Mouse (Mus musculus): ENCODE results near the gene Rpa1. TPM values are rescaled to one million over a fixed set of nuclear protein-coding genes. Genes with fewer than 3 reads are reported as not detected.
"Not testable (repeated sequence)": the region's sequence is repeated elsewhere in the genome, so short reads cannot be mapped to it uniquely, and the experiment has no call there.

Gene Rpa1
- polyA plus RNA-seq, 1 experiment = 10.0 TPM

DNA sequence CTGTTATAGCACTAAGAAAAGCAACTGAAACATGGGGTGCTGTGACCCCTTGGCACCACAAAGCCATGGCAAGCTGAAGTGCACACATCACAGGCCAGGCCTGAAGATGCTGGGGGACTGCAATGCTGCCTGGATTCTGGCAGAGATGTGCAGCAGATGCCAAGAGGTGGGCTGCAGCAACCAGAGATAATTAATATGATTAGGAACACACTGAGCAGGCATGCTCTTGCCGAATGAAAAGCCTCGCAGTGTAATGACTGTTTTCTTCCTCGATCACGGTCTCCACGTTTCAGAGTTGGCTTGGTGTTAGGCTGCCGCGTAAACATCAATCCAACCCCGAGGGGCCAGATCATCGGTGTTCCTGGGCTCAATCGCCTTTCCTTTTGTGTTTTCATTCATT is 48.3 kb downstream of the Rpa1 start:
- TF ChIP-seq FLI1 (IDR thresholded peaks at IDR 0.05; ENCODE audit: low read length) (no peak), GATA1 (IDR thresholded peaks at IDR 0.05; ENCODE audit: borderline replicate concordance, low read length) (no peak)
- no peak overlapping the region for H3K4me3 ChIP-seq (replicated peaks)
- peaks cover 56% of the 10 kb centered on the region for H3K36me3 ChIP-seq (replicated peaks; ENCODE audit: low read length)
- peaks cover 33% of the 10 kb centered on the region for H3K4me1 ChIP-seq
- no peaks in the 10 kb centered on the region for H3K9me3 ChIP-seq
- H3K27me3 ChIP-seq (replicated peaks) = no peaks in the 10 kb centered on the region

DNA sequence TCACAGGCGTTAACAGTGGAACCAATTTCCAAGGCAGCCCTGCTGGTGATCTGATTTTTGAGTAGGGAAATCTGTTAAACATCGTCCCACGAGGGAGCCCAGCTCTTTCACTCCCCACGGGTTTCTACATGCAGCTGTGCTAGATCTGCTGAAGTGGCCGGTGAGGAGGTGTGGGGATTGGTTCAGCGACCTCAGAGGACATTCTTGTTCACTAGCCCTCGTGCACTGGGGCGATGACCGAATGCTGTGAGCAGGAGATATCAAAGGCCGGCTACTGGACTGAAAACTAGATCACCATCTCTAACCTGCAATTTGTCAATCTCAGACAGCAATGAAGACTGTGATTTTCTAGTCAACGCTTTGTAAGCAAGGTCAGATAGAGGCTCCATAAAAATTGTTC is 49.6 kb downstream of the Rpa1 start:
- peaks cover 46% of the 10 kb centered on the region for H3K36me3 ChIP-seq (replicated peaks; ENCODE audit: low read length)
- H3K4me3 ChIP-seq (replicated peaks) = no peak overlapping the region
- no peaks in the 10 kb centered on the region for H3K9me3 ChIP-seq
- H3K27me3 ChIP-seq (replicated peaks) = peaks cover 7% of the 10 kb centered on the region
- TF ChIP-seq FLI1 (IDR thresholded peaks at IDR 0.05; ENCODE audit: low read length) = no peak
- TF ChIP-seq GATA1 (IDR thresholded peaks at IDR 0.05; ENCODE audit: borderline replicate concordance, low read length) = no peak
- H3K4me1 ChIP-seq = peaks cover 39% of the 10 kb centered on the region

DNA sequence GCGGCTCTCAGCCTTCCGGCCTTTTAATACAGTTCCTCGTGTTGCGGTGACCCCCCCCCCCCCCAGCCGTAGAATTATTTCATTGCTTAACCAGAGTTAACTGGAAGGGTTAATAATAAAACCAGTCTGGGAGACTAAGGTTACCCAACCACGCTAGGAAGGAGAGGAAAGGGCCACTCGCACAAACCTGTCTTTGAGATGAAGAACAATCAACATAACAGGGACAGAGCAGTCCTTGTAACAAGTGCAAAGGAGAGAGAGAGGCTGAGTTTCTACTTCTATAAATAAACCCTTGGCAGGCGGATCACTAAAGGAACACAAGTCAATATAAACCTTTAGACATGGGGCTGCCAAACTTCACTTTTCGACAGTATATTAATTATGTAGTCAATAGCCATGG is 50.5 kb downstream of the Rpa1 start:
- peaks cover 30% of the 10 kb centered on the region for H3K4me1 ChIP-seq

DNA sequence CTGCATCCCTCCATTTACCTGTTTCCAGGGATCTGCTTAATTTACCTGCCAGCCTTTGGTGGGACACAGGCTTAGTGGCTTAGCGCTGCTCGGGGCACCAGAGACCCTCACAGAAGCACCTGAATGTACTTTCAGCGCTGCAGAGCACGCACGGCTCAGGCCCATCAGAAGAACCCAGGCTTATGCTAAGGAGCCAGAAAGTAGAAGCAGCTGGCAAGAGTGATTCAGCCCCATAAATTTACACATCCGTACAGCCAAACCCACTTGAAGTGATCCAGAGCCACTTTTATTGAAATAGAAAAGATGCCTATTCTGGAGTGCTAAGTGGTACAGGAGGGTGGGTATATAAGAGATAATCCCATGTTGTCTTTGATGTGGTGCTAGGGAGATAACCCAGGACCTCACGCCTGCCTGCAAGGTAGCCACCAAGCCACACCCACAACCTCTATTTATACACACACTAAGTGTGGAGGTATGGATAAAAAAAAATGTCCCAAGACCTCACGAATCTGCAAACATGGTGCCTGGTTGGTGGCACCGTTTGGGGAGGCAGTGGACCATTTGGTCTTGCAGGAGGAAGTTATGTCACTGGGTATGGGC is 51.6 kb downstream of the Rpa1 start:
- peaks cover 28% of the 10 kb centered on the region for H3K4me1 ChIP-seq
- H3K36me3 ChIP-seq (replicated peaks; ENCODE audit: low read length) = peaks cover 27% of the 10 kb centered on the region
- TF ChIP-seq GATA1 (IDR thresholded peaks at IDR 0.05; ENCODE audit: borderline replicate concordance, low read length) = no peak
- TF ChIP-seq FLI1 (IDR thresholded peaks at IDR 0.05; ENCODE audit: low read length) = no peak
- no peaks in the 10 kb centered on the region for H3K9me3 ChIP-seq
- peaks cover 23% of the 10 kb centered on the region for H3K27me3 ChIP-seq (replicated peaks)
- no peak overlapping the region for H3K4me3 ChIP-seq (replicated peaks)

More for the DNA sequence above, 50.5 kb downstream of the Rpa1 start:
- Histone ChIP-seq H3K4me3 (replicated peaks) (no peak overlapping the region), H3K36me3 (replicated peaks; ENCODE audit: low read length) (peaks cover 38% of the 10 kb centered on the region), H3K9me3 (no peaks in the 10 kb centered on the region), H3K27me3 (replicated peaks) (peaks cover 12% of the 10 kb centered on the region)
- TF ChIP-seq FLI1 (IDR thresholded peaks at IDR 0.05; ENCODE audit: low read length) (no peak), GATA1 (IDR thresholded peaks at IDR 0.05; ENCODE audit: borderline replicate concordance, low read length) (no peak)

DNA sequence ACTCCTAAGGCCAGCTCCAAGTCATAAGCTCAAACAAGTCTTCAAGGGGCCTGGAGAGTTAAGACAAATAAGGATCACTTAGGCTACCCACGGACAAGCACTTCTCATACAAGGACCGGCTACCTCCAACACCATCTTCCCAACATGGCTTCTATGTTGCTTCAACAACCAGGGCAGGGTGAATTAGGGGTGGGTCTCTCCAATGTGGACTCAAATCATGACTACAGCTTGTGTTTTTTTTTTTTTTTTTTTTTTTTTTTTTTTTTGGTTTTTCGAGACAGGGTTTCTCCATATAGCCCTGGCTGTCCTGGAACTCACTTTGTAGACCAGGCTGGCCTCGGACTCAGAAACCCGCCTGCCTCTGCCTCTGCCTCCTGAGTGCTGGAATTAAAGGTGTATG is 52.6 kb downstream of the Rpa1 start:
- Histone ChIP-seq H3K36me3 (replicated peaks; ENCODE audit: low read length) (peaks cover 17% of the 10 kb centered on the region), H3K4me1 (peaks cover 19% of the 10 kb centered on the region), H3K27me3 (replicated peaks) (peaks cover 25% of the 10 kb centered on the region)
- not testable (repeated sequence) for H3K4me3 ChIP-seq (replicated peaks); H3K9me3 ChIP-seq

DNA sequence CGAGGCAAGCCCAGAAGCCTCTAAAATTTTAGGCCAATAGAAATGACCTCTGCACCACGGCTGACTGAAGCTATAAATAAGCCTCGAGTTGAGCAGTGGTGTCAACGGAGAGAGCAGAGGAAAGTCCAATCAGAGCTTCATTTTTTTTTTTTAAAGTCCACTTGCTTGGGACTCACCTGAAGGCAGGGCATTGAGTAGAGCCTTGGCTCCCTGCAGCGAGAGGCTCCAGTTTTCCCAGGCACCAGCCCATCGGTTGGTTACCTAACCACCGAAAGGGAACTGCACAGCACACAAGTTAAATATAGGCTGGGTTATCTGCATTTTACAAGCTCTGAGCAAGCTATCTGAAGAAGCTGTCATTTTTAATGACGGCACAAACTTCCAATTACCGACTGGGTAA is 53.3 kb downstream of the Rpa1 start:
- Histone ChIP-seq H3K27me3 (replicated peaks) (peaks cover 25% of the 10 kb centered on the region), H3K4me1 (peaks cover 19% of the 10 kb centered on the region), H3K36me3 (replicated peaks; ENCODE audit: low read length) (peaks cover 11% of the 10 kb centered on the region), H3K9me3 (no peaks in the 10 kb centered on the region), H3K4me3 (replicated peaks) (no peak overlapping the region)
- TF ChIP-seq GATA1 (IDR thresholded peaks at IDR 0.05; ENCODE audit: borderline replicate concordance, low read length) (no peak), FLI1 (IDR thresholded peaks at IDR 0.05; ENCODE audit: low read length) (no peak)

DNA sequence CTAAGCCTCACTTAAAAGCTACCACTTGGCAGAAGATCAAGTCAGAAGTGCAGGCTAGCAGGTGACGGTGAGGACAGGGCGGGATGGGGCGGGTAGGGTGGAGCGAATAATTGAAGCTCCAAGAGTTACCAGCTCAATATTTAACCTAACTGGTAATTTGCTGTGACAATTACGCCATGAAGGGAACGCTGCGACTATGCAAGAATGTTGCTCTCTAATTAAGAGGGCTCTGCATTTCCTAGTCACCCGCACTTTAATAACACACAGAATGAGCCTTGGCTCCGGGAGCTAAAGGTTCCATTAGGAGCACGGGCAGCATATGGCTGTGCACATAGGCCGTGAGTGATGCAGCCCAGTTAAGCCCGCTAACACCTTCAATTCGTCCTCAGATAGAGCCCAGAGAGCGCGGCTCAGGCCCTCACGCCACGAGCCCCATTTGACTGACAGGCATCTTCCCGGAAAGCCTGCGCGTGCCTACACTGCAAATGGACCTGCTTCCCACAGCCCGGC is 54.2 kb downstream of the Rpa1 start:
- no peaks in the 10 kb centered on the region for H3K9me3 ChIP-seq
- peaks cover 17% of the 10 kb centered on the region for H3K4me1 ChIP-seq
- TF ChIP-seq GATA1 (IDR thresholded peaks at IDR 0.05; ENCODE audit: borderline replicate concordance, low read length) (no peak), FLI1 (IDR thresholded peaks at IDR 0.05; ENCODE audit: low read length) (no peak)

DNA sequence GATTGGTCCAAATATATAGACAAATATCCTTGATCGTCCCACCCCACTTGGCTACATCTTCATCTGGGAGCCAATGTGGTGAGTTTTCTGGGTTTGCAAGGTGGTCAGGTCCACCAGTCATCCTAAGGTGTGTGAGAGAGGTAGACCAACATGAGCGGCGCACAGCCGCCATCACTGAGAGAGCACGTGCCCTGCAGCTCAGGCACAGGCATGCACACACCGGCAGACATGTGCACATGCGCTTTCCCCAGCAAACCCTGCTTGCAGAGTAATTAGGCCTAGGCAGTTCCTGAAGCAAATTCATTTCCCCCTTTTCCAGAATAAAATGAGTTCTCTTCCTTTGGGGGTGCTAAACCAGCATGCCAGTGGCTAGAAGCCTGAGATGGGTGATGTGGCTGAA is 55.8 kb downstream of the Rpa1 start:
- H3K4me3 ChIP-seq (replicated peaks) = peak overlapping the region; percentile 21
- H3K4me1 ChIP-seq = peaks cover 17% of the 10 kb centered on the region
- peaks cover 41% of the 10 kb centered on the region for H3K27me3 ChIP-seq (replicated peaks)
- no peaks in the 10 kb centered on the region for H3K9me3 ChIP-seq
- no peak for TF ChIP-seq GATA1 (IDR thresholded peaks at IDR 0.05; ENCODE audit: borderline replicate concordance, low read length)
- TF ChIP-seq FLI1 (IDR thresholded peaks at IDR 0.05; ENCODE audit: low read length) = no peak
- H3K36me3 ChIP-seq (replicated peaks; ENCODE audit: low read length) = no peaks in the 10 kb centered on the region

More for the DNA sequence above, 54.2 kb downstream of the Rpa1 start:
- peaks cover 29% of the 10 kb centered on the region for H3K27me3 ChIP-seq (replicated peaks)
- H3K4me3 ChIP-seq (replicated peaks) = no peak overlapping the region
- H3K36me3 ChIP-seq (replicated peaks; ENCODE audit: low read length) = peaks cover 1% of the 10 kb centered on the region

DNA sequence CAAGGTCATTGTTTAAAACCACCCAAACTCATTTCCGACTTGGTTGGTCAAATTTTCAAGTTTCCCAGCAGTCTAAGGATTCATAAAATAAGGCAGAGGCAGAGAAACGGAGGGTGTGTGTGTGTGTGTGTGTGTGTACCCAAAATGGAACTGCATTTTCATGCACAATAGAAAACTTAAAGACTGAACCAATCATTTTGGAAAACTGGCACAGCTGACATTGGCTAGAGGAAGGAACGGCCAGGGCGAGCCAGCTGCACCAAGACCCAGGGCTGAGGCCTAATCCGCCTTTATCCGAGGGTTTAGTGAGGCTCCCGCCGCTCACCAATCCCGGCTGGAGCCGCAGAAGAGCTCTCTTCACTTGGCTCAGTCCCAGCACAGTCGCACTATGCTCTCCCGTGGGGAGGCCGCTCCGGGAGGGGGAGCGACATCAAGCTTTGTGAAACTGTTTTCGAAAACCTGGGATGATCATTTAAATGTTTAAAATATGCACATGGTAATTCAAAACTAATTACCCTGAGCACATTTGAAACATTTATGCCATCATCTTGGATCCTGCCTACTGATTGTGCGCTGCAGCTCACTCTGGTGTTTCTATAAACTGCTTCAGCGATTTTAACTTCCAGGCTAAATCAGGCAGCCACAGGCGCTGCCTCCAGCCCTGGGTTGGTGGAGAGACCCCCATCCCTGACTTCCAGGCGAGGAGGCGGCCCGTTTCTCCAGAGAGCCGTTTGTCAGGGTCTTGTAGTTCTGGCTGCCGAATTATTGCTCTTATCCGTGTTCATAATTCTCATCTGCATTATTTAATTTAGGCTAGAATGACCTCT is 56.5 kb downstream of the Rpa1 start:
- TF ChIP-seq FLI1 (IDR thresholded peaks at IDR 0.05; ENCODE audit: low read length) = no peak
- no peak for TF ChIP-seq GATA1 (IDR thresholded peaks at IDR 0.05; ENCODE audit: borderline replicate concordance, low read length)

DNA sequence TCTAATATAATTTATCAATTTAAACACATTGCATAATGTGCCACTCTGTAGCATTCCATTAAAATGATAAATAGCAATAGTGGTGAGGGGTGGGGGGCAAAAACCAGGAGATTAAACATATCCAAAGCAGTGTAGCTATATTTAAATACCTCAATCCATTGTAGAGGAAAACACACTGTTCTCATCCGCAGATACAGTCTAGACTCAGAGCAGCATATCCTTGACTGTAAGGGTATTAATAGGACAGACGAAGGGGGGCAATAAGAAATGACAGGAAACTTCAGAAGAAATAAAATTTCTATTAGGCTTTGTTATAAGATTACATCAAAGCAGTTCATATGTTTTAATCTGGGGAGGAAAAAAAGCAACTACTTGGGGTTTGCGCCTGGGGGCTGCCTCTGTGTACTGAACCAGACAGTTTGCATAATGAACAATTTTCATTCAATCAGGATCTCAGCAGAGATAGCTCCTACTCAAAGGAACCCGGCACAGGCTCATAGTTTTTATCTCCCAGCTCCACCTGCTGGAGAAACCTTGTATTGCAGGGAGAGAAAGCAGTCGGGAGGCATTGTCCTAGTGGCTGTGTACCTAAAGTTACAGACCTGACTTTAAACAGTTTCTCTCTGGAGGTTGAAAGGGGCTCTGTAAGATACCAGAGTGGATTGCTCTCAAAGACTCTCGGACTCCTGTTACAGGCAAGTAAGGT is 57.4 kb downstream of the Rpa1 start:
- H3K4me3 ChIP-seq (replicated peaks) = no peak overlapping the region
- no peaks in the 10 kb centered on the region for H3K9me3 ChIP-seq
- H3K27me3 ChIP-seq (replicated peaks) = peaks cover 52% of the 10 kb centered on the region
- no peak for TF ChIP-seq FLI1 (IDR thresholded peaks at IDR 0.05; ENCODE audit: low read length)
- no peak for TF ChIP-seq GATA1 (IDR thresholded peaks at IDR 0.05; ENCODE audit: borderline replicate concordance, low read length)
- H3K36me3 ChIP-seq (replicated peaks; ENCODE audit: low read length) = no peaks in the 10 kb centered on the region
- H3K4me1 ChIP-seq = peaks cover 23% of the 10 kb centered on the region

More for the DNA sequence above, 56.5 kb downstream of the Rpa1 start:
- peaks cover 48% of the 10 kb centered on the region for H3K27me3 ChIP-seq (replicated peaks)
- H3K9me3 ChIP-seq = no peaks in the 10 kb centered on the region
- H3K36me3 ChIP-seq (replicated peaks; ENCODE audit: low read length) = no peaks in the 10 kb centered on the region
- H3K4me1 ChIP-seq = peaks cover 17% of the 10 kb centered on the region
- H3K4me3 ChIP-seq (replicated peaks) = no peak overlapping the region
